Mouse (Mus musculus): ENCODE results near the gene Snapc4. TPM values are rescaled to one million over a fixed set of nuclear protein-coding genes. Genes with fewer than 3 reads are reported as not detected.

The Snapc4 gene
- polyA plus RNA-seq, 1 experiment from 2014 or later: 20.2 TPM

DNA sequence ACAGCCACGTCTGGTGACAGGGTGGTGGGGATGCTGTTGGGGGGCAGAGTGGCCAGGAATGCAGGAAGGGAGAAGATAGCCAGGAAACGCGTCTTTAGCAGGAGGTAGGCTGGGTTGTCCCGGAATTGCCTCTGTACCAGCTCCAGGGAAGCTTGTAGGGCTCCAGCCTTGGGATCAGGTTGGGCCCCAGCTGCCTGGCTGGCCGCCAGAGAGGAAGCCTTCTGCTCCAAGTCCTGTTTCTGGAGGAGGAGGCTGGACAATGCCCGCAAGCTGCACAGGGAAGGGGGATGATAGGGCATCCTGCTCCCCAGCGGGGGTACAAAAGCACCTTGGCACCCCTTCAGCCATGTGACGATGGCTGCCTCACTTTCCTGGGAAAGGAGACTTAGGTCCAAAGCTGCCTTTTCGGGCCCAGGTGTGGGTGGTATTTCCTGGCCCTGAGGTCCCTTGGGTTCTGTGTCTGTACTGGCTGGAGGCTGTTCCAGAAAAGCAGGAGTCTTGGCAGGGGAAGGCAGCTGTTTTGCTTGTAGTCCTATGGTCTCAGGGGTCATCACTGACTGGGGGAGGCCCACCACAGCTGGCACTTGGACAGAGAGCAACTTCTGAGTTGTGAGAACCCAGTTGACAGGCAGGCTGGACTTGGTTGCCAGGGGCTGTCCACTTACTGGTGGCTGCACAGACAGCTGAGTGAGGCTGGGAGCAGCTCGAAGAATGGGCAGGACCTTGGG lies 15.6 kb downstream of the Snapc4 start:
- Histone ChIP-seq H3K27me3 (replicated peaks; ENCODE audit: control insufficient read depth, insufficient read depth, low read length) (no peaks in the 10 kb centered on the region), H3K4me2 (ENCODE audit: low read depth, low read length) (no peak overlapping the region), H3K4me3 (ENCODE audit: low read depth, low read length) (no peak overlapping the region), H3K4me1 (ENCODE audit: control insufficient read depth, insufficient read depth, low read length) (no peaks in the 10 kb centered on the region), H3K9me3 (ENCODE audit: control insufficient read depth, low read length) (no peaks in the 10 kb centered on the region), H3K36me3 (ENCODE audit: control insufficient read depth, insufficient read depth, low read length) (peaks cover 69% of the 10 kb centered on the region), H3K9ac (ENCODE audit: low read depth, low read length) (no peak overlapping the region), H3K27ac (replicated peaks; ENCODE audit: low read depth, low read length) (peak overlapping the region; percentile 15; the same call in 1 of the 2 replicates)
- DNase-seq (ENCODE audit: low spot score): peak; percentile 61
- 72% methylated on average over 10 of the region's 10 CpGs for WGBS
- no peak for ATAC-seq (ENCODE audit: low read depth)

- DNase-seq (ENCODE audit: low spot score) (no peak), ATAC-seq (ENCODE audit: low read depth) (no peak)
- no peak overlapping the region for H3K4me3 ChIP-seq (ENCODE audit: low read depth, low read length)
- no peak overlapping the region for H3K4me2 ChIP-seq (ENCODE audit: low read depth, low read length)
- 82% methylated on average over 3 of the region's 5 CpGs for WGBS
- H3K4me1 ChIP-seq (ENCODE audit: control insufficient read depth, insufficient read depth, low read length): no peaks in the 10 kb centered on the region
- H3K9me3 ChIP-seq (ENCODE audit: control insufficient read depth, low read length): no peaks in the 10 kb centered on the region
- H3K27ac ChIP-seq (replicated peaks; ENCODE audit: low read depth, low read length): no peak overlapping the region
- no peak overlapping the region for H3K9ac ChIP-seq (ENCODE audit: low read depth, low read length)
- H3K36me3 ChIP-seq (ENCODE audit: control insufficient read depth, insufficient read depth, low read length): peaks cover 55% of the 10 kb centered on the region
- no peaks in the 10 kb centered on the region for H3K27me3 ChIP-seq (replicated peaks; ENCODE audit: control insufficient read depth, insufficient read depth, low read length)
Observed at GRCm38 (mm10) chr2:26363481-26363880, 17.0 kb downstream of the Snapc4 start.

DNA sequence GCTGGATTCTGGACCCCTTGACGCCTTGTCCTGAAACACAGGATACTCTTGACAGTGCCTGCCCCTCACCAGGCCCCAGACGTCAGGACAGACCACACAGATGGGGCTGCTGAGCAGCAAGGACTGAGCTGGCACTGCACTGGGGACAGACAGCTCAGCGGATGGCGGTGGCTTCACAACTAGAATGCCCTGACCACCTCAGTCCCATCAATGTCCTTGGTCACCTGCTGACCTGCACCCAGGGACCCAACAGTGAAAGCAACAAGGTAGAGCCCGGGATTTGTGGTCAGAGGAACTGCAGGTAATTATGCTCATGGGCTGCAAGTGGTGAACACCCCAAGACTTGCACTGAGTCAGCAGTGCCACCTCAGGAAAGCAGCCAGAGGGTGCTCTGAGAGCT lies 17.5 kb downstream of the Snapc4 start:
- peaks cover 50% of the 10 kb centered on the region for H3K36me3 ChIP-seq (ENCODE audit: control insufficient read depth, insufficient read depth, low read length)
- WGBS: 83% methylated on average over 5 of the region's 5 CpGs

DNA sequence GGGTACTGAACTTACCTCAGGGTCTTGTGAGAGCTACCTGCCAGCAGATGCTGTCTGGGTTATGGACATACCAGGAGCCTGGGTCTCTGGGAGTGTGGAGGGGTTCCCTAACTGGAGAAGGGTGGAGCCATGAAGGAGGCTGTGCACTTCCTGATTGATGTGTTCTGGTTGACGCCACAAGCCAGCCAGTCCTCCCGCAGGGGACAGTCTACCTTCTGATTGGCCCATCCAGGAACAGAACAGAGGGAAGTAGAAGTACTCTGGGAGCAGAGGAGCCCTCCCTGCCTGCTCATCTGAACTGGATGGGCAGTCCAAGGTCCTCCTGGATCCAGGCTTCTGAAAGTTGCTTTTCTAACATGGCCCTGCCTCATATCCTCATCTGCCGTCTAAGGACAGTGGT lies 19.7 kb downstream of the Snapc4 start, which contains the start of gene Card9:
Card9 (minus strand) TSS at position 147 of the 400 bp plus-strand sequence.
- no peak within 1 kb of the TSS for H3K27ac ChIP-seq (replicated peaks; ENCODE audit: low read depth, low read length)
- ATAC-seq (ENCODE audit: low read depth): no peak
- H3K9me3 ChIP-seq (ENCODE audit: control insufficient read depth, low read length): no peaks in the 10 kb centered on the region
- H3K36me3 ChIP-seq (ENCODE audit: control insufficient read depth, insufficient read depth, low read length): peaks cover 28% of the 10 kb centered on the region
- H3K27me3 ChIP-seq (replicated peaks; ENCODE audit: control insufficient read depth, insufficient read depth, low read length): no peaks in the 10 kb centered on the region
- H3K4me3 ChIP-seq (ENCODE audit: low read depth, low read length): no peak within 1 kb of the TSS
- no peak within 1 kb of the TSS for H3K4me2 ChIP-seq (ENCODE audit: low read depth, low read length)
- 44% methylated on average over 3 of the region's 3 CpGs for WGBS
- DNase-seq (ENCODE audit: low spot score): no peak
- no peak within 1 kb of the TSS for H3K9ac ChIP-seq (ENCODE audit: low read depth, low read length)
- no peaks in the 10 kb centered on the region for H3K4me1 ChIP-seq (ENCODE audit: control insufficient read depth, insufficient read depth, low read length)

More for the DNA sequence above, 17.5 kb downstream of the Snapc4 start:
- ATAC-seq (ENCODE audit: low read depth): no peak
- Histone ChIP-seq H3K4me3 (ENCODE audit: low read depth, low read length) (no peak overlapping the region), H3K4me1 (ENCODE audit: control insufficient read depth, insufficient read depth, low read length) (no peaks in the 10 kb centered on the region), H3K27ac (replicated peaks; ENCODE audit: low read depth, low read length) (no peak overlapping the region), H3K27me3 (replicated peaks; ENCODE audit: control insufficient read depth, insufficient read depth, low read length) (no peaks in the 10 kb centered on the region), H3K4me2 (ENCODE audit: low read depth, low read length) (no peak overlapping the region), H3K9ac (ENCODE audit: low read depth, low read length) (no peak overlapping the region), H3K9me3 (ENCODE audit: control insufficient read depth, low read length) (no peaks in the 10 kb centered on the region)
- DNase-seq (ENCODE audit: low spot score): no peak

DNA sequence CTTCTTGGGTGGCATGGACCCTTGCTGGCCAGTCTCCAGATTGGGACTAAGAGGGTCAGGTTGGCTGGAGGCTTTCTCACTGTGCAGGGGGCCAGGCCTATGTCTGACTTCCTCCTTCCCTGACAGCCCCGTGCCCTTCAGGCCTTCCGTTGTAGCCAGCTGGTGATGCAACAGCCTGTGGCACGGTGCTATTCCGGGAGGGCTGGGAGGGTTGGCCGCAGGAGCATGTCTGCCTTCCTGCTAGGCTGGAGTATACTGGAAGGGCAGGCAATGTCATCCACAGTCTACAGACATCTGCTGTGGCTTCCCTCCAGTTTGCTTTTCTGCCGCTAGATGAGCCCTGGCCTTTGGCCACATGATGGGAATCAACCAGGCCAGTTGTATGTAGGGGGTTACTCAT lies 20.5 kb downstream of the Snapc4 start:
- Histone ChIP-seq H3K36me3 (ENCODE audit: control insufficient read depth, insufficient read depth, low read length) (peaks cover 20% of the 10 kb centered on the region; the same call in 1 of the 2 replicates), H3K9me3 (ENCODE audit: control insufficient read depth, low read length) (no peaks in the 10 kb centered on the region), H3K4me3 (ENCODE audit: low read depth, low read length) (no peak overlapping the region), H3K9ac (ENCODE audit: low read depth, low read length) (no peak overlapping the region), H3K4me1 (ENCODE audit: control insufficient read depth, insufficient read depth, low read length) (no peaks in the 10 kb centered on the region), H3K27ac (replicated peaks; ENCODE audit: low read depth, low read length) (no peak overlapping the region), H3K27me3 (replicated peaks; ENCODE audit: control insufficient read depth, insufficient read depth, low read length) (no peaks in the 10 kb centered on the region), H3K4me2 (ENCODE audit: low read depth, low read length) (no peak overlapping the region)
- no peak for ATAC-seq (ENCODE audit: low read depth)
- DNase-seq (ENCODE audit: low spot score): no peak
- 86% methylated on average over 6 of the region's 6 CpGs for WGBS

GRCm38 (mm10) chr2:26358667-26359320 lies 21.7 kb downstream of the Snapc4 start:
- DNase-seq (ENCODE audit: low spot score) (no peak), ATAC-seq (ENCODE audit: low read depth) (no peak)
- no peak overlapping the region for H3K4me2 ChIP-seq (ENCODE audit: low read depth, low read length)
- 0 out of 2 replicates have a peak, but pooled peaks cover 8% of the 10 kb centered on the region for H3K36me3 ChIP-seq (ENCODE audit: control insufficient read depth, insufficient read depth, low read length)
- no peaks in the 10 kb centered on the region for H3K27me3 ChIP-seq (replicated peaks; ENCODE audit: control insufficient read depth, insufficient read depth, low read length)
- no peak overlapping the region for H3K27ac ChIP-seq (replicated peaks; ENCODE audit: low read depth, low read length)
- no peak overlapping the region for H3K4me3 ChIP-seq (ENCODE audit: low read depth, low read length)
- no peaks in the 10 kb centered on the region for H3K4me1 ChIP-seq (ENCODE audit: control insufficient read depth, insufficient read depth, low read length)
- WGBS: 85% methylated on average over 13 of the region's 13 CpGs
- no peak overlapping the region for H3K9ac ChIP-seq (ENCODE audit: low read depth, low read length)
- H3K9me3 ChIP-seq (ENCODE audit: control insufficient read depth, low read length): no peaks in the 10 kb centered on the region

- H3K4me3 ChIP-seq (ENCODE audit: low read depth, low read length): no peak overlapping the region
- no peaks in the 10 kb centered on the region for H3K27me3 ChIP-seq (replicated peaks; ENCODE audit: control insufficient read depth, insufficient read depth, low read length)
- H3K9ac ChIP-seq (ENCODE audit: low read depth, low read length): no peak overlapping the region
- H3K4me2 ChIP-seq (ENCODE audit: low read depth, low read length): no peak overlapping the region
- H3K36me3 ChIP-seq (ENCODE audit: control insufficient read depth, insufficient read depth, low read length): no peaks in the 10 kb centered on the region
- ATAC-seq (ENCODE audit: low read depth) (no peak), DNase-seq (ENCODE audit: low spot score) (no peak)
- 43% methylated on average over 15 of the region's 15 CpGs for WGBS
- no peak overlapping the region for H3K27ac ChIP-seq (replicated peaks; ENCODE audit: low read depth, low read length)
- peaks cover 5% of the 10 kb centered on the region; the same call in 1 of the 2 replicates for H3K4me1 ChIP-seq (ENCODE audit: control insufficient read depth, insufficient read depth, low read length)
- no peaks in the 10 kb centered on the region for H3K9me3 ChIP-seq (ENCODE audit: control insufficient read depth, low read length)
Observed at GRCm38 (mm10) chr2:26357484-26357883, 23.0 kb downstream of the Snapc4 start.

DNA sequence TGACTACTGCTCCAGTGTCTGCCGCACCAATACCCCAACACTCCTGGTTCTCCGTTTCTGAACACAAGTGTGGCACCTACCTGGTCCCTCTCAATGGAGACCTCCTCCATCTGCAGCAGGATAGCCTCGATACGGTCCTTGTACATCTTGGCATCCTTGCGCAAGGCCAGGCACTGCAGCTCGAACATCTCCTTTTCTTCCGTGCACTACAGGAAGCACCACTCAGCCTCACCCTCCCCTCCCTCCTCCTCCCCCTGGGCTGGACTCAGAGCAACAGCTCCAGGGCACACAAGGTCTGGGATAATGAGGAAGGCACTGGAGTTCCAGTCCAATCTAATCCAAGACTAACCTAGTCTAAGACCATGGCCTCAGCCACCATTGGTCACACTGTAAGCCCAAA lies 23.8 kb downstream of the Snapc4 start:
- Histone ChIP-seq H3K9me3 (ENCODE audit: control insufficient read depth, low read length) (no peaks in the 10 kb centered on the region), H3K9ac (ENCODE audit: low read depth, low read length) (no peak overlapping the region), H3K4me2 (ENCODE audit: low read depth, low read length) (no peak overlapping the region), H3K36me3 (ENCODE audit: control insufficient read depth, insufficient read depth, low read length) (no peaks in the 10 kb centered on the region), H3K27ac (replicated peaks; ENCODE audit: low read depth, low read length) (no peak overlapping the region), H3K4me1 (ENCODE audit: control insufficient read depth, insufficient read depth, low read length) (peaks cover 6% of the 10 kb centered on the region; the same call in 1 of the 2 replicates), H3K4me3 (ENCODE audit: low read depth, low read length) (no peak overlapping the region), H3K27me3 (replicated peaks; ENCODE audit: control insufficient read depth, insufficient read depth, low read length) (no peaks in the 10 kb centered on the region)
- WGBS: 72% methylated on average over 7 of the region's 7 CpGs
- no peak for ATAC-seq (ENCODE audit: low read depth)
- no peak for DNase-seq (ENCODE audit: low spot score)
